Mouse (Mus musculus): ENCODE measurements around the gene Pbsn. TPM values are rescaled to one million over a fixed set of nuclear protein-coding genes. Genes with fewer than 3 reads are reported as not detected.
"Not testable (repeated sequence)": the region's sequence is repeated elsewhere in the genome, so short reads cannot be mapped to it uniquely, and the experiment has no call there.

Pbsn gene
- total RNA-seq (2021): not detected

GRCm38 (mm10) chrX:77853523-77853922 is at the start of gene Pbsn:
Gene Pbsn (minus strand): TSS chrX:77853623.
- DNase-seq (ENCODE audit: low spot score in 2 of 2): no peak
- intact Hi-C loops (cut with DNase I): no loop called here

- DNase-seq (ENCODE audit: low spot score in 2 of 2); intact Hi-C loops (cut with DNase I): not testable (repeated sequence)
These were observed 26.6 kb upstream of the Pbsn start for GRCm38 (mm10) chrX:77880033-77880432.

- intact Hi-C loops (cut with DNase I); DNase-seq (ENCODE audit: low spot score in 2 of 2): not testable (repeated sequence)
These were observed 11.0 kb upstream of the Pbsn start, which contains the start of gene Gm14744 for GRCm38 (mm10) chrX:77864458-77864857. Gene Gm14744 (plus strand): TSS chrX:77864758.

GRCm38 (mm10) chrX:77812031-77812430 is 41.4 kb downstream of the Pbsn start:
- intact Hi-C loops (cut with DNase I): loop anchor here (10.0 kb wide), 1 partner anchor 613 kb away; no protein-coding TSS in a partner anchor
- DNase-seq (ENCODE audit: low spot score in 2 of 2): no peak

GRCm38 (mm10) chrX:77810608-77811206 is 42.7 kb downstream of the Pbsn start:
- DNase-seq (ENCODE audit: low spot score in 2 of 2): peak; percentile 28 to 77
- intact Hi-C loops (cut with DNase I): loop anchor here (10.0 kb wide), 1 partner anchor 614 kb away; no protein-coding TSS in a partner anchor

GRCm38 (mm10) chrX:77808602-77809001 is 44.8 kb downstream of the Pbsn start:
- intact Hi-C loops (cut with DNase I): loop anchor here (2.0 kb wide), 1 partner anchor 68 kb away; no protein-coding TSS in a partner anchor
- no peak for DNase-seq (ENCODE audit: low spot score in 2 of 2)

- intact Hi-C loops (cut with DNase I): no loop called here
These were observed 51.1 kb downstream of the Pbsn start for GRCm38 (mm10) chrX:77802293-77802692.

GRCm38 (mm10) chrX:77801543-77801942 is 51.9 kb downstream of the Pbsn start:
- intact Hi-C loops (cut with DNase I): no loop called here

More at GRCm38 (mm10) chrX:77802293-77802692, 51.1 kb downstream of the Pbsn start:
- no peak for DNase-seq (ENCODE audit: low spot score in 2 of 2)

GRCm38 (mm10) chrX:77799554-77799953 is 53.9 kb downstream of the Pbsn start:
- no peak for DNase-seq (ENCODE audit: low spot score in 2 of 2)
- intact Hi-C loops (cut with DNase I): loop anchor here (5.0 kb wide), 1 partner anchor 42 kb away; no protein-coding TSS in a partner anchor

More at GRCm38 (mm10) chrX:77801543-77801942, 51.9 kb downstream of the Pbsn start:
- DNase-seq (ENCODE audit: low spot score in 2 of 2): no peak

GRCm38 (mm10) chrX:77797801-77798200 is 55.6 kb downstream of the Pbsn start:
- DNase-seq (ENCODE audit: low spot score in 2 of 2): no peak
- intact Hi-C loops (cut with DNase I): loop anchor here (5.0 kb wide), 1 partner anchor 40 kb away; no protein-coding TSS in a partner anchor

- intact Hi-C loops (cut with DNase I): loop anchor here (5.0 kb wide), 1 partner anchor 40 kb away; no protein-coding TSS in a partner anchor
- DNase-seq (ENCODE audit: low spot score in 2 of 2): no peak
These were observed 56.5 kb downstream of the Pbsn start for GRCm38 (mm10) chrX:77796916-77797315.

GRCm38 (mm10) chrX:77796238-77796835 is 57.1 kb downstream of the Pbsn start, which contains the start of gene Prkx:
Gene Prkx (minus strand): TSS chrX:77796278.
- DNase-seq (ENCODE audit: low spot score in 2 of 2): no peak
- intact Hi-C loops (cut with DNase I): loop anchor here (5.0 kb wide), 1 partner anchor 39 kb away; no protein-coding TSS in a partner anchor

GRCm38 (mm10) chrX:77795858-77796174 is 57.6 kb downstream of the Pbsn start:
- DNase-seq (ENCODE audit: low spot score in 2 of 2): peak; percentile 81 to 85
- intact Hi-C loops (cut with DNase I): loop anchor here (5.0 kb wide), 1 partner anchor 39 kb away; no protein-coding TSS in a partner anchor

GRCm38 (mm10) chrX:77794962-77795857 is 58.2 kb downstream of the Pbsn start:
- intact Hi-C loops (cut with DNase I): loop anchor here (5.0 kb wide), 1 partner anchor 38 kb away; no protein-coding TSS in a partner anchor
- peak; percentile 29 to 37 for DNase-seq (ENCODE audit: low spot score in 2 of 2)

- no peak for DNase-seq (ENCODE audit: low spot score in 2 of 2)
- intact Hi-C loops (cut with DNase I): no loop called here
These were observed 64.7 kb downstream of the Pbsn start for GRCm38 (mm10) chrX:77788675-77789074.

Other genes starting within 250 kb of the Pbsn start
- gene Prkx, start 57.3 kb downstream of the Pbsn start, total RNA-seq (2021): 10 to 100 TPM in 1 of 2 experiments, 1 to 10 TPM in 1; 8.5 to 10.1 TPM
- gene Gm14744, start 11.1 kb upstream of the Pbsn start, total RNA-seq (2021): not detected
- not detected for gene 5430402E10Rik, start 71.4 kb upstream of the Pbsn start, total RNA-seq (2021)
- not detected for gene Obp1a, start 237.8 kb upstream of the Pbsn start, total RNA-seq (2021)

Data from left cerebral cortex, postnatal 36 days (tissue).